Mouse (Mus musculus) left cerebral cortex, adult 6 months (tissue): ENCODE results near the gene Neu1. TPM values are rescaled to one million over a fixed set of nuclear protein-coding genes. Genes with fewer than 3 reads are reported as not detected.

ENCODE experiments used
- long read RNA-seq, 2 experiments: library from polyadenylated mRNA; unstranded; transcript quantifications; one replicate each; pipeline ENCODE4 v2.0.0; 2019 to 2020
- polyA plus RNA-seq: library from polyadenylated mRNA; unstranded; fragments of <200 nt; fragmentation: Nextera tagmentation; gene quantifications from 2 replicates; pipeline ENCODE4 v1.2.3, GENCODE M21; 2021

The Neu1 gene
- polyA plus RNA-seq, result 30.2 and 37.0 TPM in 2 replicates
- long read RNA-seq, experiment 1, transcript Neu1-201 (6 exons, 2,474 nt), result major isoform, 350 of 419 reads
- long read RNA-seq, experiment 1, transcript Neu1-202 (5 exons, 3,619 nt), result minor isoform, 13 of 419 reads
- long read RNA-seq, experiment 1, partial matches to known transcripts, result 27 of 419 reads
- long read RNA-seq, experiment 1, other reads (novel, unspliced or antisense), result 29 of 419 reads
- long read RNA-seq, experiment 2, transcript Neu1-201 (6 exons, 2,474 nt), result major isoform, 60 of 82 reads
- long read RNA-seq, experiment 2, partial matches to known transcripts, result 13 of 82 reads
- long read RNA-seq, experiment 2, other reads (novel, unspliced or antisense), result 9 of 82 reads

GRCm38 (mm10) chr17:34931061-34931734 lies at the start of gene Neu1:
Gene Neu1, plus strand, starts transcription at chr17:34931253.

GRCm38 (mm10) chr17:34881683-34882310 lies 49.3 kb upstream of the Neu1 start, which contains the start of gene Gm20547:
Gene Gm20547, minus strand, starts transcription at chr17:34882042.

GRCm38 (mm10) chr17:34898160-34898586 lies 32.9 kb upstream of the Neu1 start, which contains the start of the genes C2 and Ehmt2:
Gene C2, minus strand, starts transcription at chr17:34898265.
Gene Ehmt2, plus strand, starts transcription at chr17:34898469.

GRCm38 (mm10) chr17:34913930-34914665 lies 17.0 kb upstream of the Neu1 start, which contains the start of gene Slc44a4:
Gene Slc44a4, plus strand, starts transcription at chr17:34914466.

GRCm38 (mm10) chr17:34959130-34959778 lies 28.2 kb downstream of the Neu1 start, which contains the start of gene Hspa1b:
Gene Hspa1b, minus strand, starts transcription at chr17:34959238.

GRCm38 (mm10) chr17:34969822-34970221 lies 38.8 kb downstream of the Neu1 start, which contains the start of gene Gm20481:
Gene Gm20481, plus strand, starts transcription at chr17:34969912.

GRCm38 (mm10) chr17:34972069-34972749 lies 41.2 kb downstream of the Neu1 start, which contains the start of the genes Hspa1a and Hspa1l:
Gene Hspa1a, minus strand, starts transcription at chr17:34972156.
Gene Hspa1l, plus strand, starts transcription at chr17:34972703.

GRCm38 (mm10) chr17:34981690-34982180 lies 50.7 kb downstream of the Neu1 start, which contains the start of gene Lsm2:
Gene Lsm2, plus strand, starts transcription at chr17:34981862.

Other genes with a start within 250 kb of the Neu1 start
- gene C4b, start 187.4 kb upstream of the Neu1 start, polyA plus RNA-seq, result 3.9 and 8.9 TPM in 2 replicates
- gene Cyp21a1, start 126.7 kb upstream of the Neu1 start, polyA plus RNA-seq, result not detected in 2 replicates
- gene Stk19, start 94.3 kb upstream of the Neu1 start, polyA plus RNA-seq, result 60.8 and 64.9 TPM in 2 replicates
- gene Dxo, start 94.2 kb upstream of the Neu1 start, polyA plus RNA-seq, result 25.6 and 26.2 TPM in 2 replicates
- gene Skiv2l, start 81.0 kb upstream of the Neu1 start, polyA plus RNA-seq, result 20.2 and 21.7 TPM in 2 replicates
- 34.1 and 37.6 TPM in 2 replicates for gene Nelfe, start 80.9 kb upstream of the Neu1 start, polyA plus RNA-seq
- 0.39 and 0.50 TPM in 2 replicates for gene Cfb, start 68.7 kb upstream of the Neu1 start, polyA plus RNA-seq
- gene Zbtb12, start 51.8 kb upstream of the Neu1 start, polyA plus RNA-seq, result 0.17 and 0.25 TPM in 2 replicates
- gene Gm20547, start 49.2 kb upstream of the Neu1 start, polyA plus RNA-seq, result not detected in 2 replicates
- gene C2, start 33.0 kb upstream of the Neu1 start, polyA plus RNA-seq, result 2.7 and 3.3 TPM in 2 replicates
- gene Ehmt2, start 32.8 kb upstream of the Neu1 start, polyA plus RNA-seq, result 20.4 and 20.9 TPM in 2 replicates
- gene Slc44a4, start 16.8 kb upstream of the Neu1 start, polyA plus RNA-seq, result 0.48 TPM in 2 replicates
- 0.48 and 1.1 TPM in 2 replicates for gene Hspa1b, start 28.0 kb downstream of the Neu1 start, polyA plus RNA-seq
- gene Gm20481, start 38.7 kb downstream of the Neu1 start, polyA plus RNA-seq, result not detected in 2 replicates
- gene Hspa1a, start 40.9 kb downstream of the Neu1 start, polyA plus RNA-seq, result 5.3 and 7.0 TPM in 2 replicates
- 0.90 and 1.5 TPM in 2 replicates for gene Hspa1l, start 41.5 kb downstream of the Neu1 start, polyA plus RNA-seq
- 33.6 and 33.9 TPM in 2 replicates for gene Lsm2, start 50.6 kb downstream of the Neu1 start, polyA plus RNA-seq
- gene Vars, start 69.7 kb downstream of the Neu1 start, polyA plus RNA-seq, result 15.7 and 17.2 TPM in 2 replicates
- gene Vwa7, start 85.3 kb downstream of the Neu1 start, polyA plus RNA-seq, result 0.13 and 0.25 TPM in 2 replicates
- gene Sapcd1, start 96.8 kb downstream of the Neu1 start, polyA plus RNA-seq, result 0.89 and 0.92 TPM in 2 replicates
- 0.37 and 0.45 TPM in 2 replicates for gene Msh5, start 115.5 kb downstream of the Neu1 start, polyA plus RNA-seq
- 22.7 and 26.4 TPM in 2 replicates for gene Clic1, start 118.7 kb downstream of the Neu1 start, polyA plus RNA-seq
- 20.0 and 22.8 TPM in 2 replicates for gene Ddah2, start 127.8 kb downstream of the Neu1 start, polyA plus RNA-seq
- gene Ly6g6c, start 134.1 kb downstream of the Neu1 start, polyA plus RNA-seq, result not detected in 2 replicates
- gene Mpig6b, start 134.9 kb downstream of the Neu1 start, polyA plus RNA-seq, result not detected in 2 replicates
- 2.4 and 3.7 TPM in 2 replicates for gene Ly6g6e, start 145.6 kb downstream of the Neu1 start, polyA plus RNA-seq
- 1.6 and 2.3 TPM in 2 replicates for gene Ly6g6d, start 146.8 kb downstream of the Neu1 start, polyA plus RNA-seq
- 1.6 and 2.2 TPM in 2 replicates for gene Ly6g6f, start 154.4 kb downstream of the Neu1 start, polyA plus RNA-seq
- gene Abhd16a, start 158.0 kb downstream of the Neu1 start, polyA plus RNA-seq, result 102 and 121 TPM in 2 replicates
- gene Ly6g5c, start 177.0 kb downstream of the Neu1 start, polyA plus RNA-seq, result not detected in 2 replicates
- gene Ly6g5b, start 184.2 kb downstream of the Neu1 start, polyA plus RNA-seq, result not detected in 2 replicates
- gene Gpank1, start 190.2 kb downstream of the Neu1 start, polyA plus RNA-seq, result 21.2 and 22.7 TPM in 2 replicates
- gene Csnk2b, start 190.8 kb downstream of the Neu1 start, polyA plus RNA-seq, result 240 and 277 TPM in 2 replicates
- gene D17H6S53E, start 195.1 kb downstream of the Neu1 start, polyA plus RNA-seq, result 32.3 and 43.2 TPM in 2 replicates
- not detected in 2 replicates for gene Apom, start 200.8 kb downstream of the Neu1 start, polyA plus RNA-seq
- gene Bag6, start 203.9 kb downstream of the Neu1 start, polyA plus RNA-seq, result 59.0 and 84.6 TPM in 2 replicates
- 14.9 and 37.9 TPM in 2 replicates for gene Prrc2a, start 233.6 kb downstream of the Neu1 start, polyA plus RNA-seq
- 32.2 and 36.1 TPM in 2 replicates for gene Aif1, start 244.8 kb downstream of the Neu1 start, polyA plus RNA-seq